26 mouse cellular contexts compared by ENCODE assay signal in the genomic region with DNA sequence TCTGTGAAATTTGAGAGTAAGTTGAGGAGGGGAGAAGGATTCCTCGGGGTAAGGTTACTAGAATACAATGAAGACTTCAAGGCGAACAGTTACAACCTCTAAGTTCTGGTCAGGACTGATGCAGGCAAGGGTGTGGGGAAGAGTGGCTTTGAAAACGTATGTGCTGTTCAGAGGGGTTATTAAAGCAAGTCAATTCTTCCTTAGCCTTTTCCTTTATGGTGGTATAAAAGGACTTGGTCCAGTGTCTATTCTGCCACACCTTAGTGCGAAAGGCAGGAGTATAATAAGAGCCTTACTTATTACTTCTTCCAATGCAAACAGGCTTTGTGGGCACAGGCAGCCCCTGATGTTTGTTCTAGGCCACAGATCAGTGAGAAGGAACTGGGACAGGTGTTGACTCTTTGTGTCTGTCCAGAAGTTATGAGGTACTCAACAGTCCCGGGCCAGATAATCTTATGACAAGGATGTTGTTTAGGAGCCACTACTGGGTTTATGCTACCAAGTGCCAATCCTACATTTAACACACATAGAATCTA. TPM values are rescaled to one million over a fixed set of nuclear protein-coding genes. Genes with fewer than 3 reads are reported as not detected.
DNase-seq lines count a peak whose midpoint lies in the region; ATAC-seq and TF ChIP-seq lines count a peak whose summit lies in the region.
"Had no signal": no experiment of that assay in that cellular context is flagged by ENCODE, and none has a peak within 500 bp of the region (broad histone marks: within the 10 kb centered on the region; RNA-seq: fewer than 3 reads in every experiment).

No protein-coding gene starts in this region.

- ATAC-seq in midbrain, embryonic 11.5 days (ENCODE audit: low FRiP score) = no peak
- ATAC-seq in midbrain, postnatal 0 days (ENCODE audit: low FRiP score) = no peak
- ATAC-seq in intestine, postnatal 0 days = peak; percentile 60
- ATAC-seq in stomach, postnatal 0 days (ENCODE audit: low FRiP score, low TSS enrichment) = peak; percentile 43; the same call in 1 of the 2 replicates
- ATAC-seq in hindbrain, embryonic 11.5 days (ENCODE audit: low FRiP score) = no peak
- ATAC-seq: activated CD4-positive, CD25-positive, alpha-beta regulatory T cell, adult 4 months; CD4-positive, CD25-positive, alpha-beta regulatory T cell, adult 4 months; forebrain, embryonic 13.5 days; Patski had no signal

- peak; percentile 76 for DNase-seq in heart, adult 11 months
- DNase-seq in heart, postnatal 4 days = no peak
- peak; percentile 57 for DNase-seq in midbrain, embryonic 11.5 days (ENCODE audit: low spot score, missing footprints)
- DNase-seq in midbrain, postnatal 0 days (ENCODE audit: low spot score) = no peak
- DNase-seq in stomach, postnatal 0 days (ENCODE audit: low spot score) = no peak
- no peak for DNase-seq in ovary, postnatal 14 days (ENCODE audit: low spot score)
- DNase-seq in hindbrain, embryonic 11.5 days (ENCODE audit: low spot score) = no peak
- DNase-seq: adrenal gland, adult 8-10 months; adrenal gland, postnatal 14 days; adrenal gland, postnatal 36 days; B cell, adult 2 months; cerebellum, adult 11-12 months; cerebellum, adult 2 months; cerebellum, adult 9-10 months; cerebellum, postnatal 10 days; cerebellum, postnatal 25 days had no signal

- no peak overlapping the region for H3K4me2 ChIP-seq in midbrain, embryonic 11.5 days
- no peak overlapping the region for H3K4me2 ChIP-seq in midbrain, postnatal 0 days (ENCODE audit: low read depth, low read length, poor library complexity, severe bottlenecking)
- no peak overlapping the region for H3K4me2 ChIP-seq in intestine, postnatal 0 days (replicated peaks; ENCODE audit: low read depth)
- no peak overlapping the region for H3K4me2 ChIP-seq in stomach, postnatal 0 days (replicated peaks; ENCODE audit: low read depth)
- no peak overlapping the region for H3K4me2 ChIP-seq in hindbrain, embryonic 11.5 days (replicated peaks; ENCODE audit: low read depth, low read length)
- H3K4me2 ChIP-seq: embryonic facial prominence, embryonic 12.5 days; forebrain, embryonic 13.5 days had no signal

- no peak overlapping the region for H3K9ac ChIP-seq in midbrain, embryonic 11.5 days (ENCODE audit: low read length)
- H3K9ac ChIP-seq in midbrain, postnatal 0 days (replicated peaks; ENCODE audit: low read length, poor library complexity, severe bottlenecking) = no peak overlapping the region
- H3K9ac ChIP-seq in intestine, postnatal 0 days (ENCODE audit: low read depth, low read length) = no peak overlapping the region
- H3K9ac ChIP-seq in stomach, postnatal 0 days (ENCODE audit: low read length) = no peak overlapping the region
- H3K9ac ChIP-seq in hindbrain, embryonic 11.5 days (ENCODE audit: low read depth, low read length) = no peak overlapping the region
- H3K9ac ChIP-seq: embryonic facial prominence, embryonic 12.5 days; forebrain, embryonic 13.5 days had no signal

- peaks cover under 1% of the 10 kb centered on the region; the same call in 1 of the 2 replicates for H3K27me3 ChIP-seq in midbrain, embryonic 11.5 days (ENCODE audit: control insufficient read depth, insufficient read depth, low read length)
- peaks cover 3% of the 10 kb centered on the region; the same call in 1 of the 2 replicates for H3K27me3 ChIP-seq in midbrain, postnatal 0 days (ENCODE audit: insufficient read depth, low read length)
- no peaks in the 10 kb centered on the region for H3K27me3 ChIP-seq in intestine, postnatal 0 days (replicated peaks; ENCODE audit: control insufficient read depth, insufficient read depth, low read length)
- H3K27me3 ChIP-seq in stomach, postnatal 0 days (ENCODE audit: control insufficient read depth, insufficient read depth, low read length) = no peaks in the 10 kb centered on the region
- peaks cover 2% of the 10 kb centered on the region; the same call in 1 of the 2 replicates for H3K27me3 ChIP-seq in hindbrain, embryonic 11.5 days (ENCODE audit: control insufficient read depth, insufficient read depth, low read length)
- H3K27me3 ChIP-seq: CH12.LX, Patski had no signal

- TF ChIP-seq EP300 in stomach, postnatal 0 days (optimal IDR thresholded peaks at IDR 0.05) = no peak

- no peaks in the 10 kb centered on the region for H3K4me1 ChIP-seq in midbrain, embryonic 11.5 days (ENCODE audit: control insufficient read depth, insufficient read depth, low read length)
- no peaks in the 10 kb centered on the region for H3K4me1 ChIP-seq in midbrain, postnatal 0 days (ENCODE audit: insufficient read depth, low read length)
- no peaks in the 10 kb centered on the region for H3K4me1 ChIP-seq in intestine, postnatal 0 days (replicated peaks; ENCODE audit: control insufficient read depth, insufficient read depth, low read length)
- H3K4me1 ChIP-seq in stomach, postnatal 0 days (replicated peaks; ENCODE audit: control insufficient read depth, insufficient read depth) = no peaks in the 10 kb centered on the region
- no peaks in the 10 kb centered on the region for H3K4me1 ChIP-seq in hindbrain, embryonic 11.5 days (replicated peaks; ENCODE audit: control insufficient read depth, insufficient read depth, low read length)
- H3K4me1 ChIP-seq: embryonic facial prominence, embryonic 10.5 days; embryonic facial prominence, embryonic 12.5 days; forebrain, embryonic 13.5 days had no signal

- TF ChIP-seq CTCF in midbrain, postnatal 0 days (IDR thresholded peaks at IDR 0.05) = no peak
- TF ChIP-seq CTCF in intestine, postnatal 0 days (IDR thresholded peaks at IDR 0.05; ENCODE audit: low read depth) = no peak
- no peak for TF ChIP-seq CTCF in stomach, postnatal 0 days (IDR thresholded peaks at IDR 0.05; ENCODE audit: low read depth)

- H3K4me3 ChIP-seq in midbrain, embryonic 11.5 days (ENCODE audit: low read depth, low read length) = no peak overlapping the region
- H3K4me3 ChIP-seq in midbrain, postnatal 0 days (ENCODE audit: low read depth, low read length) = no peak overlapping the region
- no peak overlapping the region for H3K4me3 ChIP-seq in intestine, postnatal 0 days (ENCODE audit: low read depth, low read length)
- H3K4me3 ChIP-seq in stomach, postnatal 0 days (ENCODE audit: low read depth, low read length) = no peak overlapping the region
- H3K4me3 ChIP-seq in hindbrain, embryonic 11.5 days (ENCODE audit: low read depth, low read length) = no peak overlapping the region
- H3K4me3 ChIP-seq: embryonic facial prominence, embryonic 10.5 days; embryonic facial prominence, embryonic 12.5 days; forebrain, embryonic 13.5 days had no signal

- H3K9me3 ChIP-seq in midbrain, embryonic 11.5 days (ENCODE audit: control insufficient read depth, low read length) = no peaks in the 10 kb centered on the region
- H3K9me3 ChIP-seq in midbrain, postnatal 0 days (ENCODE audit: low read length) = no peaks in the 10 kb centered on the region
- H3K9me3 ChIP-seq in intestine, postnatal 0 days (ENCODE audit: control insufficient read depth) = no peaks in the 10 kb centered on the region
- no peaks in the 10 kb centered on the region for H3K9me3 ChIP-seq in stomach, postnatal 0 days (ENCODE audit: control insufficient read depth, low read length)
- H3K9me3 ChIP-seq in hindbrain, embryonic 11.5 days (ENCODE audit: control insufficient read depth, low read length) = no peaks in the 10 kb centered on the region
- H3K9me3 ChIP-seq: embryonic facial prominence, embryonic 10.5 days; embryonic facial prominence, embryonic 12.5 days; forebrain, embryonic 13.5 days; G1E had no signal

- no peak overlapping the region for H3K27ac ChIP-seq in midbrain, embryonic 11.5 days (ENCODE audit: low read depth, low read length)
- no peak overlapping the region for H3K27ac ChIP-seq in midbrain, postnatal 0 days (ENCODE audit: low read depth, low read length)
- no peak overlapping the region for H3K27ac ChIP-seq in intestine, postnatal 0 days (ENCODE audit: low read depth, low read length)
- H3K27ac ChIP-seq in stomach, postnatal 0 days (replicated peaks) = no peak overlapping the region
- no peak overlapping the region for H3K27ac ChIP-seq in hindbrain, embryonic 11.5 days (ENCODE audit: low read depth, low read length)
- H3K27ac ChIP-seq: embryonic facial prominence, embryonic 10.5 days; embryonic facial prominence, embryonic 12.5 days; forebrain, embryonic 13.5 days had no signal

- H3K36me3 ChIP-seq in midbrain, embryonic 11.5 days (ENCODE audit: control insufficient read depth, insufficient read depth, low read length) = no peaks in the 10 kb centered on the region
- H3K36me3 ChIP-seq in midbrain, postnatal 0 days (ENCODE audit: insufficient read depth, low read length) = no peaks in the 10 kb centered on the region
- H3K36me3 ChIP-seq in intestine, postnatal 0 days (ENCODE audit: control insufficient read depth, insufficient read depth) = no peaks in the 10 kb centered on the region
- H3K36me3 ChIP-seq in stomach, postnatal 0 days (ENCODE audit: control insufficient read depth, insufficient read depth, low read length) = no peaks in the 10 kb centered on the region
- H3K36me3 ChIP-seq in hindbrain, embryonic 11.5 days (ENCODE audit: control insufficient read depth, insufficient read depth, low read length) = no peaks in the 10 kb centered on the region
- H3K36me3 ChIP-seq: embryonic facial prominence, embryonic 10.5 days; embryonic facial prominence, embryonic 12.5 days; G1E had no signal

- WGBS in midbrain, embryonic 11.5 days = 82% methylated on average over 5 of the region's 5 CpGs
- 90% methylated on average over 5 of the region's 5 CpGs for WGBS in midbrain, postnatal 0 days
- WGBS in intestine, postnatal 0 days = 45% methylated on average over 5 of the region's 5 CpGs
- WGBS in stomach, postnatal 0 days = 61% methylated on average over 5 of the region's 5 CpGs
- 82% methylated on average over 5 of the region's 5 CpGs for WGBS in hindbrain, embryonic 11.5 days

RNA-seq across cellular contexts. Expression of a gene that starts 2.3 kb away (rescaled TPM):
- total RNA-seq in heart, postnatal 4 days (2021) = not detected
- 0.07 TPM in 1 of 2 replicates, not detected in the other for polyA plus RNA-seq in midbrain, embryonic 11.5 days (2014; fragmentation: Nextera tagmentation; extraction: Ambion mirVana)
- total RNA-seq in midbrain, postnatal 0 days (2014; rRNA removed) = 1.5 and 2.0 TPM in 2 replicates
- 1.3 TPM in 2 replicates for polyA plus RNA-seq in midbrain, postnatal 0 days (2015; fragmentation: Nextera tagmentation; extraction: Ambion mirVana)
- 0.08 and 0.21 TPM in 2 replicates for polyA plus RNA-seq in intestine, postnatal 0 days (2015; fragmentation: Nextera tagmentation; extraction: Ambion mirVana)
- polyA plus RNA-seq in stomach, postnatal 0 days (2015; fragmentation: Nextera tagmentation; extraction: Ambion mirVana) = 0.23 and 0.25 TPM in 2 replicates
- 0.10 and 0.20 TPM in 2 replicates for polyA plus RNA-seq in hindbrain, embryonic 11.5 days (2014; fragmentation: Nextera tagmentation; extraction: Ambion mirVana)
- total RNA-seq: CH12.LX had no signal
- polyA plus RNA-seq: activated CD4-positive, CD25-positive, alpha-beta regulatory T cell, adult 4 months; CD4-positive, CD25-positive, alpha-beta regulatory T cell, adult 4 months; embryonic facial prominence, embryonic 10.5 days; embryonic facial prominence, embryonic 12.5 days; forebrain, embryonic 11.5 days had no signal

RNA-seq across cellular contexts. Expression of a gene that starts 23.5 kb away (rescaled TPM):
- 1 to 10 TPM; 2.0 to 2.2 TPM for total RNA-seq in heart, postnatal 4 days (2021)
- polyA plus RNA-seq in midbrain, embryonic 11.5 days (2014; fragmentation: Nextera tagmentation; extraction: Ambion mirVana) = 3.5 and 3.7 TPM in 2 replicates
- 40.0 and 51.9 TPM in 2 replicates for total RNA-seq in midbrain, postnatal 0 days (2014; rRNA removed)
- polyA plus RNA-seq in midbrain, postnatal 0 days (2015; fragmentation: Nextera tagmentation; extraction: Ambion mirVana) = 20.7 and 20.9 TPM in 2 replicates
- 3.3 and 3.4 TPM in 2 replicates for polyA plus RNA-seq in intestine, postnatal 0 days (2015; fragmentation: Nextera tagmentation; extraction: Ambion mirVana)
- polyA plus RNA-seq in stomach, postnatal 0 days (2015; fragmentation: Nextera tagmentation; extraction: Ambion mirVana) = 13.2 and 16.6 TPM in 2 replicates
- 4.8 and 5.3 TPM in 2 replicates for polyA plus RNA-seq in hindbrain, embryonic 11.5 days (2014; fragmentation: Nextera tagmentation; extraction: Ambion mirVana)

RNA-seq across cellular contexts. Expression of a gene that starts 56.3 kb away (rescaled TPM):
- under 1 TPM in 1 of 2 experiments, not detected in 1; 0.11 TPM for total RNA-seq in heart, postnatal 4 days (2021)
- 0.18 and 0.23 TPM in 2 replicates for polyA plus RNA-seq in midbrain, embryonic 11.5 days (2014; fragmentation: Nextera tagmentation; extraction: Ambion mirVana)
- total RNA-seq in midbrain, postnatal 0 days (2014; rRNA removed) = 0.55 and 0.57 TPM in 2 replicates
- polyA plus RNA-seq in midbrain, postnatal 0 days (2015; fragmentation: Nextera tagmentation; extraction: Ambion mirVana) = 0.22 and 0.46 TPM in 2 replicates
- 0.10 and 0.26 TPM in 2 replicates for polyA plus RNA-seq in intestine, postnatal 0 days (2015; fragmentation: Nextera tagmentation; extraction: Ambion mirVana)
- 0.57 and 0.65 TPM in 2 replicates for polyA plus RNA-seq in stomach, postnatal 0 days (2015; fragmentation: Nextera tagmentation; extraction: Ambion mirVana)
- polyA plus RNA-seq in hindbrain, embryonic 11.5 days (2014; fragmentation: Nextera tagmentation; extraction: Ambion mirVana) = 0.24 and 0.25 TPM in 2 replicates
- polyA plus RNA-seq: activated CD4-positive, CD25-positive, alpha-beta regulatory T cell, adult 4 months; CD4-positive, CD25-positive, alpha-beta regulatory T cell, adult 4 months; embryonic facial prominence, embryonic 10.5 days; forebrain, embryonic 11.5 days; G1E had no signal

Comparison
In these comparisons a context has a peak if more than half of its experiments do, and no peak if none do; other contexts are left out.
1. DNase-seq: peak in heart, adult 11 months (single experiment) and midbrain, embryonic 11.5 days (single experiment); none in heart, postnatal 4 days (single experiment), midbrain, postnatal 0 days (single experiment), stomach, postnatal 0 days (single experiment), ovary, postnatal 14 days (single experiment) and hindbrain, embryonic 11.5 days (single experiment).
2. ATAC-seq: peak in intestine, postnatal 0 days (single experiment) and stomach, postnatal 0 days (single experiment); none in midbrain, embryonic 11.5 days (single experiment), midbrain, postnatal 0 days (single experiment) and hindbrain, embryonic 11.5 days (single experiment).